Mouse (Mus musculus): ENCODE measurements around the gene Amd1.

DNA sequence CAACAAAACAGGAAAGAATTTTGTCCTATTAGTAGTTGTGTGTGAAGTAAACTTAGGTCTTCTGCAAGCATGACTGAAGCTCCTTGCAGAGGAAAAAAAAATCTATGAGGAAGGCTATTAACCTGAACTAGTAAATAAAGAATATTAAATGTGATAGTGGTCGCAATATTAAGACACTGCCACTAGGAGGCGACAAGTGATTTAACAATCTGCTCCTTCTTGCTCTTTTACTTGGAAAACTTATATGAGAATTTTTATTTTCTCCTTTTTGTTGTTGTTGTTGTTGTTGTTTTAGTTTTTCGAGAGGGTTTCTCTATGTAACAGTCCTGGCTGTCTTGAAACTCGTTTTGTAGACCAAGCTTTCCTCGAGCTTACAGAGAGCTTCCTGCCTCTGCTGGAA is 43.0 kb downstream of the Amd1 start:
- TF ChIP-seq GABPA (IDR thresholded peaks at IDR 0.05; ENCODE audit: low read depth, low read length) (no peak), USF1 (IDR thresholded peaks at IDR 0.05; ENCODE audit: low read depth, low read length) (no peak), MAX (IDR thresholded peaks at IDR 0.05; ENCODE audit: low read length) (no peak), ZNF384 (IDR thresholded peaks at IDR 0.05; ENCODE audit: low read depth, low read length) (no peak), TAL1 (IDR thresholded peaks at IDR 0.05; ENCODE audit: low read length) (no peak), E2F4 (IDR thresholded peaks at IDR 0.05; ENCODE audit: borderline replicate concordance, low read depth, low read length) (no peak), CTCF (IDR thresholded peaks at IDR 0.05 in 2 of 3, conservative IDR thresholded peaks at IDR 0.05 in 1 of 3; ENCODE audit: control insufficient read depth in 1 of 3, insufficient read depth in 1 of 3, low read depth in 2 of 3, low read length in 3 of 3, poor library complexity in 1 of 3, severe bottlenecking in 1 of 3) (peak in 2 of 3 experiments; percentile 12 to 44; a peak in 2 of 6 replicates)

Data from MEL (cell line).